Mouse (Mus musculus): ENCODE results near the gene Gm20696.

GRCm38 (mm10) chr6:99436371-99436770, 230.2 kb downstream of the Gm20696 start:
- no peak for TF ChIP-seq CTCF (IDR thresholded peaks at IDR 0.05; ENCODE audit: low read depth, low read length)
- TF ChIP-seq POLR2AphosphoS5 (IDR thresholded peaks at IDR 0.05; ENCODE audit: insufficient replicate concordance, low read depth, low read length) = no peak

Measured in G1E (cell line).